Mouse (Mus musculus) embryonic facial prominence, embryonic 12.5 days (tissue): ENCODE measurements around the gene Ier5. TPM values are rescaled to one million over a fixed set of nuclear protein-coding genes. Genes with fewer than 3 reads are reported as not detected.

Source experiments
- ATAC-seq: fragments of 200-750 bp; cut with Nextera tagmentation; 2 replicates; pipeline ENCODE4 v1.8.0; 2017; ENCODE audit not compliant: insufficient number of reproducible peaks, insufficient read depth, low FRiP score, low TSS enrichment
- H3K27ac ChIP-seq: fragments of 300-500 bp; sonication (generic); 2 replicates; pipeline ENCODE4 v1.5.1; 2016; ENCODE audit warnings: mild to moderate bottlenecking
- H3K27me3 ChIP-seq: fragments of 300-500 bp; sonication (generic); 2 replicates; pipeline ENCODE4 v1.6.1; 2016; ENCODE audit warnings: mild to moderate bottlenecking, moderate library complexity
- H3K36me3 ChIP-seq: fragments of 300-500 bp; sonication (generic); 2 replicates; pipeline ENCODE4 v1.6.1; 2016; ENCODE audit warnings: mild to moderate bottlenecking
- H3K4me1 ChIP-seq: fragments of 300-500 bp; sonication (generic); 2 replicates; pipeline ENCODE4 v1.6.1; 2016
- H3K4me2 ChIP-seq: fragments of 300-500 bp; sonication (generic); replicated peaks from 2 replicates; pipeline ENCODE4 v1.6.1; 2016; ENCODE audit warnings: mild to moderate bottlenecking, moderate library complexity
- H3K4me3 ChIP-seq: fragments of 300-500 bp; sonication (generic); 2 replicates; pipeline ENCODE4 v1.5.1; 2016; ENCODE audit warnings: mild to moderate bottlenecking
- H3K9ac ChIP-seq: fragments of 300-500 bp; sonication (generic); 2 replicates; pipeline ENCODE4 v1.6.1; 2016; ENCODE audit warnings: mild to moderate bottlenecking, moderate library complexity
- H3K9me3 ChIP-seq: fragments of 300-500 bp; sonication (generic); 2 replicates; pipeline ENCODE4 v1.6.1; 2016; ENCODE audit warnings: mild to moderate bottlenecking, moderate library complexity
- whole genome bisulfite sequencing: fragments of 180-500 bp; shearing (Covaris S2); methylation state at CpG from one replicate; pipeline ENCODE4 v1.1.7; 2016; 5-methylcytosine and 5-hydroxymethylcytosine counted together
- polyA plus RNA-seq: library from polyadenylated mRNA; unstranded; fragments of >200 nt; fragmentation: Nextera tagmentation; extraction: Ambion mirVana; gene quantifications from 2 replicates; pipeline ENCODE4 v1.2.1, GENCODE M21; 2016

Gene Ier5
- polyA plus RNA-seq, 1 experiment from 2014 or later = 19.9 TPM

DNA sequence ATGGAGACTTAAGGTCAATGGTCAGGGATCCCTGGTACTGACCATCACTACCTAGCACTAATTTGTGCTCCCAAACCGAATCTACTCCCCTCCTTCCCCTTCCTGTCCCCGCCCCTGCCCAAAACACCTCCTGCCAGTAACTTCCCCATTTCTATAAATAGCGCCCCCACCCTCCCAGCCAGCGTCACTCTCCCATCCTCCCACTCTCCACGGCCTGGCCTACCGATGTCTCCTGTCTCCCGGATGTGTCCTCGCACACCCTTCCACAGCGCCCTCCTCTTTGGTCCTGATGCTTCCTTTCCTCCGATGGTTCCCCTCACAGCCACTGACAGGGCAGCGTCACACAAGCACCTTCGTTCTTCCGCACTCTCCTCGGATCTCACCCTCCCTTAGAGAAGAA is 39.9 kb downstream of the Ier5 start:
- H3K9me3 ChIP-seq = no peaks in the 10 kb centered on the region
- no peak; the same call in 1 of the 2 replicates for ATAC-seq
- H3K27ac ChIP-seq = no peak overlapping the region
- H3K36me3 ChIP-seq = no peaks in the 10 kb centered on the region
- H3K27me3 ChIP-seq = peaks cover 3% of the 10 kb centered on the region; the same call in 1 of the 2 replicates
- 25% methylated on average over 12 of the region's 14 CpGs for WGBS
- no peak overlapping the region for H3K4me3 ChIP-seq
- peaks cover 37% of the 10 kb centered on the region for H3K4me1 ChIP-seq
- H3K4me2 ChIP-seq = no peak overlapping the region
- no peak overlapping the region for H3K9ac ChIP-seq

DNA sequence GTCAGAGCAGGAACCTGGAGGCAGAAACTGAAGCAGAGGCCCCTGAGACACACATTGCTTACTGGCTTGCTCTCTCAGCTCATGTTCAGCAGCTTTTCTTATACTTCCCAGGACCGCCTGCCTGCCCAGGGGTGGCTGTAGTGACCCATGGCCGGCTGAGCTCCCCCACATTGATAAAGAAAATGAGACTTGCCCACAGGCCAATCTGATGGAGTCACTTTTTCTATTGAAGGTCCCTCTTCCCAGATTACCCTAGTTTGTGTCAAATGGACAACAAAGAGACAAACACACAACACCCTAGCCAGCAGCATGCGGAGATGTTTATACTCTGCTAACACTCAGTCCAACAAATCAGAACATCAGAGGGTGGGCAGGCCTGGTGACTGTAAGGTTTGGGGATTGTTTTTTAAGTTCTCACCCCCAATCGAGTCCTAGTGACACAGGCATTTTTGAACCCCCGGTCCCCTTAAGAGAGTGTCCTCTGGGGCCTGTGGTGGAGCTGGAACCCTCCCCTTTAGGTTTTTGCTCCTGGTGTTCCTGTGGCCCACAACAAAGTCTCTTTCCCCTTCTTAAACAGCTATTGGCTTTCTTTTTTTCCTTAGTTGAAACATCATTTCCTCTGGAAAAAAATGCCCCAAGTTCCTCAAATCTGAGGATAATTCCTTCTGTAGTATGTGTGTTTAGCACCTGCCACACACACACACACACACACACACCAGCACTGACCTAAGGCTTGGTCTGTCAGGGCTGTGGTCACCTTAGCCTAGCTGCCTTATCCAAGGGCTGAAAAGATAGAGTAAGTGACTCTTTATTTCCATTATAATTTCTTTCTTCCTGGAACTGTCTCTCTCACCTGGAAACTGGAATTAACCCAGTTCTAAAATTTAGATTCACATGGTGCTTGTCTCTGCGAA is 41.1 kb downstream of the Ier5 start:
- WGBS = 68% methylated on average over 6 of the region's 6 CpGs
- Histone ChIP-seq H3K27ac (no peak overlapping the region), H3K4me3 (no peak overlapping the region), H3K9ac (no peak overlapping the region), H3K36me3 (no peaks in the 10 kb centered on the region), H3K4me2 (no peak overlapping the region), H3K9me3 (no peaks in the 10 kb centered on the region), H3K4me1 (peaks cover 44% of the 10 kb centered on the region), H3K27me3 (peaks cover 3% of the 10 kb centered on the region; the same call in 1 of the 2 replicates)
- ATAC-seq = no peak

DNA sequence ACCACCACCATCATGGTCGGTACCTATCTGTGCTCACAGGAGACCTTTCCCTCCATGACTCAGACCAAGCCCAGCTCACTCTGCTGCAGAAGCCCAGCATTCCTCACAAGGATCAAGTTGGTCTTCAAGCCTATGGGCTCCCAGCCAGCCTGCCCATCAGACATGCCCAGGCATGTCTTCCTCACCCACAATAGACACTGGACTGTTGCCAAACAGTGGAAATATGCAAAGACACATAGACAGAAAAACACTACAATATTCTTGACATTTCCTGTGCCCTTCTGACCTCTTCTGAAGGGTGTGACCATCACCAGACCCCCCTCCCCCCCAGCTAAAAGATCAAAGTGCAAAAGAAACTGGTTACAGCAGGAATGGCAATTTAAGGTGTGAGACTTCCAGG is 43.3 kb downstream of the Ier5 start:
- Histone ChIP-seq H3K27ac (no peak overlapping the region), H3K4me1 (peaks cover 61% of the 10 kb centered on the region)
- WGBS = 100% methylated on average over 1 of the region's 1 CpGs

DNA sequence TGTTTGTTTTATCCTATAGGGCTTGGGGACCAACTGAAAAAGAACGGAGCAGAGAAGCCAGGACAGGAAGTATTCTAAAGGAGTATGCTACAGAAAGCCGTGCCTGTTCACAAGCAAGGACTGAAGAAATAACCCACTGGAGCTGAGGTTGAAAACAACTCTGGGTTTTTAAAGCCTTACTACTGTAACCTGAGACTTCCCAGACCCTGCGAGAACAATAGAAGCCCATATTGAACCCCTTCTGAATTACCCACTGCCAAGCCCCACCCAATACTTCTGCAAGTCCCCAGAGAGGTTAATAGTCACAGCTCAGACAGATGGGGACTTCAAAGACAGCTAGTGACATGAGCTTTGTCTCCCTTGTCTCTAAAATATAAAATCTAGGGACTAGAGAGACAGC is 44.4 kb downstream of the Ier5 start:
- 12% methylated on average over 3 of the region's 3 CpGs for WGBS
- no peaks in the 10 kb centered on the region for H3K9me3 ChIP-seq
- no peaks in the 10 kb centered on the region for H3K27me3 ChIP-seq
- H3K4me1 ChIP-seq = peaks cover 62% of the 10 kb centered on the region
- no peaks in the 10 kb centered on the region for H3K36me3 ChIP-seq
- H3K4me2 ChIP-seq = peak overlapping the region; percentile 13
- ATAC-seq = no peak
- H3K27ac ChIP-seq = peak overlapping the region; percentile 80
- no peak overlapping the region for H3K9ac ChIP-seq
- H3K4me3 ChIP-seq = no peak overlapping the region

More for the DNA sequence above, 43.3 kb downstream of the Ier5 start:
- Histone ChIP-seq H3K9ac (no peak overlapping the region), H3K4me2 (no peak overlapping the region), H3K9me3 (no peaks in the 10 kb centered on the region), H3K4me3 (no peak overlapping the region), H3K27me3 (no peaks in the 10 kb centered on the region), H3K36me3 (no peaks in the 10 kb centered on the region)
- ATAC-seq = no peak

DNA sequence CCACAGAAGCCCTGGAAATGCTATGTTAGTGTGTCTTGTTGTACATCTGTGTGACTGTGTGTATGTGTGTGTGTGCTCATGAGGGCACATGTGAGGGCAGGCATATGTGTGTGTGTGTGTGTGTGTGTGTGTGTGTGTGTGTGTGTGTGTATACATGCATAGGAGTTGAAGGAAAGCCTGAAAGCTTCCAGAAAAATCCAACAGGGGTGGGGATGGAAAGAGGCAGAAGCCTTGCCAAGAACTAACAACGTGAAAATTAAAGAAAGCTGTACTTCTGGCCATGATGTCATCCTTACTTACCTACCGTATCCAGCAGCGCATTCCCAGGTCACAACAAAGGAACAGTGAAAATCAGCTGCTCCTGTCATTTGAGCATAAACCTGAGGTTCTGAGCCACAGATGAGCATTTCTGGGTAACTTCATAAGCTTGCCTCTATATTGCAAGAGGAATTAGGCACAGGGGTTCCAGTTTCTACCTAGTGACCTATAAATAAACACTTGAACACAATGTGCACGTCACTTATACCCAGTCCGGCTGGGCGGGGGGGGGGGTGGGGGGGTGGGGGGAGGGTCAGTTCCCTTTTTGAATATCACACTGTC is 45.0 kb downstream of the Ier5 start:
- no peak for ATAC-seq
- H3K27me3 ChIP-seq = no peaks in the 10 kb centered on the region
- peaks cover 62% of the 10 kb centered on the region for H3K4me1 ChIP-seq
- peak overlapping the region; percentile 13 for H3K4me2 ChIP-seq
- H3K9me3 ChIP-seq = no peaks in the 10 kb centered on the region
- 16% methylated on average over 6 of the region's 6 CpGs for WGBS
- H3K4me3 ChIP-seq = no peak overlapping the region
- no peaks in the 10 kb centered on the region for H3K36me3 ChIP-seq
- H3K9ac ChIP-seq = no peak overlapping the region
- H3K27ac ChIP-seq = peak overlapping the region; percentile 80

DNA sequence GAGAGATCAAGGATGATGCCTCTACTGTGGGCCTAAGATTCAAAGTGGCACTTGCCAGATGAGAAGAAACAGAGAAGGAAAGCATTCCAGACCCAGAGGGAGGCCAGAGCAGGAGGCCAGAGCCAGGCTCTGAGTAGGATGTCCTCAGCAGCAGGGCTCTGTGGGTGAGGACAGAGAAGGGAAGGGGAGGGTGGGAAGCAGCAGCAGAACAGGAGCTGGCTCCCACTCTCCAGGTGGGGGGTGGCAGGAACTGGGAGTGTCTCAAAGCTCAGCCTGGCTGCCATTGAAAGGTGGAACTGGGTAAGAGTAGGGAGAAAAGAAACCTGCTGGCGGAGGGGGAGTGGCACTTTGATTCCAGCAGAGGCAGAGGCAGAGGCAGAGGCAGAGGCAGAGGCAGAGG is 46.1 kb downstream of the Ier5 start:
- peak overlapping the region; percentile 88 for H3K27ac ChIP-seq
- no peaks in the 10 kb centered on the region for H3K36me3 ChIP-seq
- H3K9me3 ChIP-seq = no peaks in the 10 kb centered on the region
- no peaks in the 10 kb centered on the region for H3K27me3 ChIP-seq
- no peak overlapping the region for H3K9ac ChIP-seq
- H3K4me3 ChIP-seq = no peak overlapping the region
- no peak overlapping the region for H3K4me2 ChIP-seq
- no peak for ATAC-seq
- peaks cover 62% of the 10 kb centered on the region for H3K4me1 ChIP-seq
- 83% methylated on average over 1 of the region's 1 CpGs for WGBS

DNA sequence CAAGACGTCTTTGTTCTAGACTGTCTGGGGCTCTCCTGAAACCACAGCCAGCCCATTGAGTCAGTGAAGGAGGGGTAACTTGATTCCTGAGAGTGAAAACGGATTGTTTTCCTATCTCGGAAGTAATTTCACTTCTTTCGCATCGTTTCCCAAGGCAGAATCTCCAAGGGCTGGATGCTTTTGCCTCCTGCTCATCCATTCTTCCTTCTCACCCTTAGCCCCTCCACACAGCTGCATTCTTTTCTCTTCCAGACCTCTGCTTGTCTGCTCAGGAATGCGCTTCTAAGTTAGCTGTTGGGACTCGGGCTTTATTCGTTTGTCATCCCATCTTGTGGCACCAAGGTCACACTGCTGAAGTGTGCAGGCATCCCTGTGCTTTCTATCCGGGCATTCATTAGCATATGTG is 46.7 kb downstream of the Ier5 start:
- Histone ChIP-seq H3K4me3 (no peak overlapping the region), H3K9me3 (no peaks in the 10 kb centered on the region), H3K4me1 (peaks cover 62% of the 10 kb centered on the region), H3K27ac (peak overlapping the region; percentile 88), H3K9ac (no peak overlapping the region), H3K36me3 (no peaks in the 10 kb centered on the region), H3K4me2 (no peak overlapping the region), H3K27me3 (no peaks in the 10 kb centered on the region)
- ATAC-seq = no peak
- 11% methylated on average over 9 of the region's 9 CpGs for WGBS

DNA sequence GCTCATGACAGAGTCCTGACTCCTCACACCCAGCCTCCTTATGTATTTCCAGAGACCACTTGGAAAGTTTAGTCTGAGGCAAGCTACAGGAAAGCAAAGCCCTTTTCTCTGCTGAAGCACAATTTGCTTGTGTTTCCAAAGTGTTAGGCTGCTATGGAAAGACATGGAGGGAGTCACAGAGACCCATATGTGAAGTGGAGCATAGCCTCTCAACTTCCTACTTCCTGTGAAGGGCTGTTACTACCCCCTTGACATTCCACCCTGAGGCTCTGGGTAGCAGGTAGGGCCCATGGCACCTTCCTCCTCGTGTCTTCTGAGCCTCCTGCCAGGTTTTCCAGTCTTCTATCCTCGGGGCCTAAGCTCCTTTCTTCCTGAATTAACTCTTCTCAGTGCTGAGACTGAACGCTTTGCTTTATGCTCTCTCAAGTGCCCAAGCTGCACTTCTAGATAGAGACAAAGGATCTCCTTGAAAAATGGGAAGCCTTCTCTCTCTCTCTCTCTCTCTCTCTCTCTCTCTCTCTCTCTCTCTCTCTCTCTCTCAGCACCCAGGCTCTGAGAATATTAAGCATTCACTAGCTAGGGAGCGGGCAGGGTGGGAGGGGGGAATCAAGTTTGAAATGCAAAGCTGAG is 47.2 kb downstream of the Ier5 start:
- Histone ChIP-seq H3K9me3 (no peaks in the 10 kb centered on the region), H3K27ac (peak overlapping the region; percentile 88), H3K27me3 (no peaks in the 10 kb centered on the region), H3K9ac (no peak overlapping the region; the same call in 1 of the 2 replicates), H3K4me2 (no peak overlapping the region), H3K36me3 (no peaks in the 10 kb centered on the region), H3K4me1 (peaks cover 62% of the 10 kb centered on the region), H3K4me3 (no peak overlapping the region)
- 21% methylated on average over 4 of the region's 4 CpGs for WGBS
- ATAC-seq = no peak

DNA sequence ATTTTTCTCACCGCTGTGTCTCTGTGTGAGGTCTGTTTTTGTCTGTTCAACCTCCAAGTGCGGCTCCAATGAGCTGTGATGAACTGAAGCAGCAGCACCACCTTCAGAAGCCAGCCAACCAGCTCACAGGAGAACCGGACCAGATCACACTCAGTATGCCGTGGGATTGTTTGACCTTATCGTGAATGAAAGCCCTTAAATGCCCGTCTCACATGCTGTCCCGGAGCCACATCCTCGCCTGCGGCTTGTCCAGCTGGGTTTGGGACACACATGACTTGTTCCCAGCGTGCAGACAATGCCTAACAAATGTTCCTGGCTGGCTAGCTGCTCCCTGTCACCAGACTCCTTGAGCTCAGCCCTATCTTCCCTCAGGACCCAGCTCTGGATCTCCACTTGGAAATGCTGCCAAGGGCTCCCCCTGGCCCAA is 47.7 kb downstream of the Ier5 start:
- Histone ChIP-seq H3K9me3 (no peaks in the 10 kb centered on the region), H3K4me2 (no peak overlapping the region), H3K36me3 (no peaks in the 10 kb centered on the region), H3K4me1 (peaks cover 62% of the 10 kb centered on the region), H3K4me3 (no peak overlapping the region), H3K27me3 (no peaks in the 10 kb centered on the region), H3K27ac (peak overlapping the region; percentile 88), H3K9ac (no peak overlapping the region; the same call in 1 of the 2 replicates)
- WGBS = 55% methylated on average over 10 of the region's 10 CpGs
- ATAC-seq = no peak

DNA sequence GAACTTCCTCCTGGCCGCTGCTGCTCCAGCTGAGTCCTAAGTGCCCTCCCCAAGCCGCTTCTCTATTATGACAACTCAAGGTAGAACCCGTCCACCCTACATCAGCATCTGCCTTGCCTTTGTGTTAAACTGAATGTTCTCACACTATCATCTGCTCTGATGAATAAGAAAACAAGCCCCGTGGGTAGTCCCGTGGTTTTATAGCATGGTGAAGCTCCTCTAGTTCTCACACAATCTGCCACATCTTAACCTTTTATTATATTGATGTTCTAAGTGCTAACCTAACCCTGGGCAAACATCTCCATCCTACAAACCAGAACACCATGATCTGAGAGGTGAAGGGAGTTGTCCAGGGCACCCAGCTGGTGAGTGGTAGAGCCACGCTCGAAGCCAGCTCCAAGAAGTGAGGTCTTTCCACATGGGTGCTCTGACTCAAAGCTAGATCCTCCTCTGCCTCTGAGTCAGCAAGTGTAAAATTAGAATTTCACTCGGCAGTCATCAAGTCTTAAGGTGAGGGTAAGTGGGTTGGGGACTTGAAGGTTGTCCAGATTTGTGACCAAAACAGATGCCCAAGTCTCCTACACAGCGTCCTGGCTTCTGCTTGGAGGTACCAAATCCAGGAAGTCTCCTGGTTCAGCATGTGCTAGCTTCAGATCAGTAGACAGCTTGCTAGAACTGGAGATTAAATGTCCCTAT is 48.4 kb downstream of the Ier5 start:
- Histone ChIP-seq H3K4me3 (no peak overlapping the region), H3K4me2 (no peak overlapping the region), H3K9me3 (no peaks in the 10 kb centered on the region), H3K9ac (no peak overlapping the region), H3K4me1 (peaks cover 59% of the 10 kb centered on the region), H3K27me3 (no peaks in the 10 kb centered on the region), H3K27ac (no peak overlapping the region), H3K36me3 (no peaks in the 10 kb centered on the region)
- WGBS = 89% methylated on average over 9 of the region's 9 CpGs
- no peak for ATAC-seq

DNA sequence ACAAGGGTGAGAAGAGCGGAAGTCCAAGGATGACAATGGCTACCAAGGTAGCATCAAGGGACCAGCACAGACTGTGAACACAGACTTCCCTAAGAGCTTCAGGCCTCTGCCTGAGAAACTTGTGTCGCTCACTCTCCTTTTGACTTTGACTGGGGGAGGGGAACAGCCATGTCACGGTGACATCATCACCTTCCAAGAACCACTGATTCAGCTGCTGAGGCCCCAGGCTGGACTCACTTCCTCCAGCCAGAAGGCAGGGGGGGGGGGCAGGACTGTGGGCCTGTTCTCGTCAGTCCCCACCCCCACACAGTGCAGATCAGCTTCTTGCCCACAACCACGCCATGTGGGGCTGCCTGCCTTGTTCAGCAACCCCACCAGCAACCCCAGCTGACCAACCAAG is 49.3 kb downstream of the Ier5 start:
- 25% methylated on average over 5 of the region's 5 CpGs for WGBS

More for the DNA sequence above, 49.3 kb downstream of the Ier5 start:
- Histone ChIP-seq H3K9me3 (no peaks in the 10 kb centered on the region), H3K9ac (no peak overlapping the region), H3K4me3 (no peak overlapping the region), H3K27ac (peak overlapping the region; percentile 38), H3K27me3 (no peaks in the 10 kb centered on the region), H3K36me3 (no peaks in the 10 kb centered on the region), H3K4me1 (peaks cover 56% of the 10 kb centered on the region), H3K4me2 (no peak overlapping the region)
- ATAC-seq = 0 out of 2 replicates have a peak, but pooled peaks have one; percentile 23
